Mouse (Mus musculus) limb, embryonic 10.5 days (tissue): ENCODE data around the gene Gpbp1. TPM values are rescaled to one million over a fixed set of nuclear protein-coding genes. Genes with fewer than 3 reads are reported as not detected.
A peak's percentile ranks its signal among the peaks of the same experiment; 100 is the strongest.

Source experiments
- DNase-seq: peaks from one replicate; pipeline ENCODE4 v3.0.0-alpha.2; 2017; ENCODE audit warnings: low spot score
- H3K27ac ChIP-seq: fragments of 300-500 bp; sonication (generic); 2 replicates; pipeline ENCODE4 v1.5.1; 2016; ENCODE audit warnings: mild to moderate bottlenecking
- H3K27me3 ChIP-seq: fragments of 300-500 bp; sonication (generic); 2 replicates; pipeline ENCODE4 v1.6.1; 2016; ENCODE audit warnings: low read depth, mild to moderate bottlenecking; ENCODE audit not compliant: poor library complexity, severe bottlenecking
- H3K36me3 ChIP-seq: fragments of 300-500 bp; sonication (generic); 2 replicates; pipeline ENCODE4 v1.6.1; 2016; ENCODE audit warnings: mild to moderate bottlenecking, moderate library complexity
- H3K4me1 ChIP-seq: fragments of 300-500 bp; sonication (generic); 2 replicates; pipeline ENCODE4 v1.6.1; 2016
- H3K4me3 ChIP-seq: fragments of 300-500 bp; sonication (generic); 2 replicates; pipeline ENCODE4 v1.5.1; 2016; ENCODE audit warnings: mild to moderate bottlenecking, moderate library complexity
- H3K9me3 ChIP-seq: fragments of 300-500 bp; sonication (generic); replicated peaks from 2 replicates; pipeline ENCODE4 v1.6.1; 2016; ENCODE audit warnings: mild to moderate bottlenecking
- WGBS: fragments of 180-500 bp; shearing (Covaris S2); methylation state at CpG from one replicate; pipeline ENCODE4 v1.1.7; 2016; 5-methylcytosine and 5-hydroxymethylcytosine counted together
- polyA plus RNA-seq: library from polyadenylated mRNA; unstranded; fragments of >200 nt; fragmentation: Nextera tagmentation; extraction: Ambion mirVana; gene quantifications from 2 replicates; pipeline ENCODE4 v1.2.1, GENCODE M21; 2016

The Gpbp1 gene
- polyA plus RNA-seq, 1 experiment from 2014 or later = 95.4 TPM

DNA sequence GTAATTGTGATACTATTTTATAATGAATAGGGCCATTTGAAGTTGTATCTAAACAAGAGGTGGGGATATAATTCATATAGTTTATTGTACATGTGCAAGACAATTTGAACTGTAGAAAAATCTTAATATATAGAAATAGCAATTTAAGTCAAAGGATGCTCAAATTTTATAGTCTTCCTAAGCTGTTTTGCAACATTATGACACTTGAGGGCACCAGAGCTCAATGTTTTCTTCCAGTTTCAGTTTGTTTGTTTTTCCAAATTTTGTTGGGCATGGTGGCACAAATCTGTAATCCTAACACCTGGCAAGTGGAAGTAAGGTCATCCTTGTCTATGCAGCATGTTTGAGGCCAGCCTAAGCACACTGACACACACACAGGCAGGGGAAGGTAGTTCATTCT, 68.6 kb downstream of the Gpbp1 start:
- Histone ChIP-seq H3K9me3 (no peaks in the 10 kb centered on the region), H3K36me3 (peaks cover 21% of the 10 kb centered on the region), H3K4me3 (no peak overlapping the region), H3K4me1 (no peaks in the 10 kb centered on the region), H3K27me3 (no peaks in the 10 kb centered on the region), H3K27ac (no peak overlapping the region)
- no peak for DNase-seq

DNA sequence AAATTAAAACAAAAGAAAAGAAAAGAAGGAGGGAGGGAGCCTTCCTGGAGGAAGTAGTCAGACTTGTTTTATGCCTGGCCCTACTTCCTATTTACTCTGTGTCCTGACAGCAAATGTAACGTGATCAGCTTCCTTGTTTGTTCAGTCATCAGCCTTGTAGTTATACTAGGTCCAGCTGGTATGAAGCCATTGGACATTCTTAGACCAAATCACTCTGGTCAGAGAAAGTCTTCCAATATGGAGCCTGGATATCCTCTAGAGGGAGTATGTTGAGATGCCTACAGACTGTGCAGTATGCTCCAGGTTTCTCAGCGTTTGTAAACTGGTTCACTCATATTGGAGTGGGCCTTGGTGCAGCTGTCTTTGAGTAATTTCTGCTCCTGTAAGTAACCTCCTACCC, 71.8 kb downstream of the Gpbp1 start:
- Histone ChIP-seq H3K4me1 (no peaks in the 10 kb centered on the region), H3K27me3 (no peaks in the 10 kb centered on the region), H3K9me3 (no peaks in the 10 kb centered on the region), H3K4me3 (no peak overlapping the region), H3K36me3 (peaks cover 9% of the 10 kb centered on the region), H3K27ac (no peak overlapping the region)
- DNase-seq = no peak
- 71% methylated on average over 2 of the region's 2 CpGs for WGBS

DNA sequence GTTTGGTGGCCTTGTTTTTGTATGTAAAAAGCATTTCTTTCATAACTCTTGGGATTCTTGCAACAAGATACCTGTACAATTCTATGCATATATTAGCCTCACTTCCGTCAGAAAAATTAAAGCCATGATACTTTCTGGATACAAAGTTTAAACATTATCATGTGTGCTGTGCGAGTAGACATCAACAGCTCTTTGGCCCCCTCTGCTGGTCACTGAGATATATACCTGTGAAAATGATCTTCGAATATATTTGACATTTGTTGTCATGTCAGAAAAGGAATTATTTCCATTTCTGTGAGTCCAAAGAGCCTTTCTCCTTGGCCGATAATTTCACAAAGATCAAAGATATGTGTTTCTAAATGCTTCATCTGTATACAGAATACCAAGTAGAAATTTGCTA, 76.8 kb downstream of the Gpbp1 start:
- peak; percentile 60 for DNase-seq
- Histone ChIP-seq H3K4me1 (peaks cover 17% of the 10 kb centered on the region), H3K9me3 (no peaks in the 10 kb centered on the region), H3K4me3 (no peak overlapping the region), H3K36me3 (no peaks in the 10 kb centered on the region), H3K27ac (no peak overlapping the region), H3K27me3 (no peaks in the 10 kb centered on the region)
- 41% methylated on average over 4 of the region's 4 CpGs for WGBS

DNA sequence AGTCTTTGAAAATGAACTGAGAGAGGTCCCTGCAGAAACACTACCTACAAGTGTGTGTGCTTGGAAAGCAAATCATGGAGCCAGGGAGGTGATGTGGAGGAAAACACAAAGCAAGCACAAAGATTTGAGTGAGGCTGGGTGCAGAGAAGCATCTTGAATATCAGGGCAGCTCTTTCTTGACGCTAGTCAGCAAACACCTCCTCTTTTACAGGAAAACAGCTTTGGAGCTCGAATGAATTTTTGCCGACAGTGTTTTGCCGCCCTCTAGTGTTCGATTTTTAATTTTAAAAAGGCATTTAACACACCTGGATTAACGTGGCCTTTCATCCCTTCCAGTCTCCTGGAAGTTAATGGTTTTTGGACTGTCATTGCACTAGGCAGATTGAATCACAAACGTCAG, 79.1 kb downstream of the Gpbp1 start:
- Histone ChIP-seq H3K4me3 (no peak overlapping the region), H3K27me3 (no peaks in the 10 kb centered on the region), H3K27ac (no peak overlapping the region; the same call in 1 of the 2 replicates), H3K36me3 (no peaks in the 10 kb centered on the region), H3K9me3 (no peaks in the 10 kb centered on the region), H3K4me1 (peaks cover 17% of the 10 kb centered on the region)
- DNase-seq = no peak
- 5% methylated on average over 7 of the region's 7 CpGs for WGBS

DNA sequence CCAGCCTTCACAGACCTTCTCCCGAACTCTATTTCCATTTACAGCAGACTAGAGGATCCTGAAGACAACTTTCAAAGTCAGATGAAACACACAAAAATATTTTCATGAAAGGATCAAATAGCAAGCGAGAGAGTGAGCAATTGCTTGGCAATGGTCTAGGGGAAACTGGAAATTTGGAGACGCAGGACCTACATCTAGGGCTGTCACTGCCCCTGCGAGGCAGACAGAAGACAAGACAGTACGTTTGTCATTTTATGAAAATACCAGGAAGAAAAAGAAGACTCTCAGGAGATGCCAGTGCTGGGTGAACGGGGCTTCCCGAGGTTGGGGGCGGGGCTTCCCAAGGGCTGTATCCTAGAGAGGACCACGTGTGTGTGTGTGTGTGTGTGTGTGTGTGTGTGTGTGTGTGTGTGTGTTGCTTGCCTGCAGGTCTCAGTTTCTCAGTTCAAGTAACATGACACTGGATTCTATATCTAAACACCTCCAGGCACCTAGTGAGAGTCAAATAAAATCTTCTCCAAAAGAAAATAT, 83.0 kb downstream of the Gpbp1 start:
- Histone ChIP-seq H3K4me3 (no peak overlapping the region), H3K4me1 (peaks cover 17% of the 10 kb centered on the region), H3K36me3 (no peaks in the 10 kb centered on the region), H3K27ac (no peak overlapping the region), H3K27me3 (no peaks in the 10 kb centered on the region), H3K9me3 (no peaks in the 10 kb centered on the region)
- WGBS = 72% methylated on average over 9 of the region's 9 CpGs
- no peak for DNase-seq

DNA sequence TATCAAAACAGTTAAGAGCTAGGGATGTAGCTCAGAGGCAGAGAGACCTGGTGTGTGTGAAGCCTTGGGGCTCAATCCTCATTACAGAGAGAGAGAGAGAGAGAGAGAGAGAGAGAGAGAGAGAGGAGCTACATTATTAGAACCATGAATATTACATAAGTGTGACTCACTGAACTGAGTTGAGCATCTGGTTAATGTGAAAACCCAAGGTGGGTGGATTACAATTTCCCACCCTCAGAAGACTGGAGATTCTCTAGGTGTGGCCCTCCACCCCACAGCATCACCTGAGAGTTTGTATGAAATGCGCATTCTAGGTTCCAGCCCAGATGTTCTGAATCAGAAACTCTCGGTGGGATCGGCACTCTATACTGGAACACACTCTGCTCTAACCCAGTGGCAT, 84.0 kb downstream of the Gpbp1 start:
- DNase-seq = no peak
- H3K27ac ChIP-seq = no peak overlapping the region
- H3K4me1 ChIP-seq = peaks cover 17% of the 10 kb centered on the region
- H3K9me3 ChIP-seq = no peaks in the 10 kb centered on the region
- no peak overlapping the region for H3K4me3 ChIP-seq
- no peaks in the 10 kb centered on the region for H3K36me3 ChIP-seq
- H3K27me3 ChIP-seq = no peaks in the 10 kb centered on the region
- WGBS = 94% methylated on average over 3 of the region's 3 CpGs

DNA sequence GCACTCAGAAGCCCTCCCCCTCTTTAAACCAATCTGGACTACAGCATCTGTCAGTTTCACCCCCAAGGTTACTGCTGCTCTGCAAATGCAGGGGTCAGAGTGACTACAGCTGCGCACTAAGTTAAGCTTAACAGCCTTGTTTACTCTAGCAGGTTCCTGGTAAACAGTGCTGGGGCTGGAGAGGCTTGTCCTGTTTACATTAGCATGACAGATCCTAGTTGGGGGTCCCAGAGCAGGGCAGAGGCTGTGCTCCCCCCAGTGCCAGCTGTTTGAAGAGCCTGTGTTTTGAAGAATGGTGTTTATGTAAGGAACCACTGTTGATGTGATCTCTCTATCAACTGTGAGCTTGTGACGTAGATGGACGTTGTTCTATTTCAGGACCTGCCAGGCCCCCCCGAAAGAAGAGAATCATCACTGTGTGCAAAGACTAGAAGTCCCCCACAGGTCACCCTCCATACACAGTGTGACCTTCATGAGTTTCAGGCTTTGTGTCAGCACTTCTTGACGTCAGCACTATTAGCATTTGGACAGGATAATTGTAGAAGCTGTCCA, 92.2 kb downstream of the Gpbp1 start:
- Histone ChIP-seq H3K4me1 (peaks cover 14% of the 10 kb centered on the region), H3K9me3 (no peaks in the 10 kb centered on the region), H3K36me3 (no peaks in the 10 kb centered on the region), H3K27ac (no peak overlapping the region), H3K27me3 (peaks cover 5% of the 10 kb centered on the region), H3K4me3 (no peak overlapping the region)
- DNase-seq = no peak
- WGBS = 22% methylated on average over 5 of the region's 5 CpGs

DNA sequence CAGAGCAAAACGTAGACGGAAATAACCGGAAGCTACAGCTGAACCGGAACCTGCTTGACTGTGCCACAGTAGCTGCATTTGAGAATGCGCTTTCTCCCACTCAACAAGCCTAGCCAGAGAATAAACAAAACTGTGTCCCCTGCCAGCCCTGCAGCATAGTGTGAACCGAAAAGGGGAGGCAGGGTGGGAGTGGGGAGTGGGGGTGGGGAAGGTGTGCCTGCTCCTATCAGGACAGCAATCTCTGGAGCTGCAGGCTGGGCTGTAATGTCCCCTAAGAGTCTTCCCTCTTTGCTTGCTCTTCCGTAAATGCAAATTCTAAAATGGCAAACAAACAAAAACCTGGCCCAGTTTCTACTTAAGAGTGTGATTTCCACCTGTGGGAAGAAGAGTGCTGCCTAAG, 92.8 kb downstream of the Gpbp1 start:
- Histone ChIP-seq H3K4me1 (peaks cover 14% of the 10 kb centered on the region), H3K4me3 (no peak overlapping the region), H3K9me3 (no peaks in the 10 kb centered on the region), H3K36me3 (no peaks in the 10 kb centered on the region), H3K27ac (no peak overlapping the region), H3K27me3 (peaks cover 5% of the 10 kb centered on the region)
- WGBS = 46% methylated on average over 7 of the region's 7 CpGs
- no peak for DNase-seq

DNA sequence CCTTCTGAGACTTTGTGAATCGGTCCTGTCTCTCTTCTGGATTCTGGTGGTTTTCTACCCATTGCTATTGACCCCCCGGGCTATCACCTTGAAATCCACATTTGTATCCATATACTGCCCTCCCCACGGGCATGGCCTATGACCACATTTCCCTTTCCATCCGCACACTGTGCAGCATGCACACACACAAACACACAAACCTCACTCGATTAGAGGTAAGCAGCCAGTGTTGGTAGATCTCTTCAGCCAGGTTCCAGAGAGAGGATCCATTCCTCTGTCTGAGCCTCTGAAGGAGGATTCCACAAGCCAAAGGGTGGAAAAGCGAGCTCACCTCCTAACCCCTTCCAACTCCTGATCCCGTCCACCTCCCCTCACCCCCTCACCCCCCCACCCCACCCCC, 94.4 kb downstream of the Gpbp1 start:
- WGBS = 90% methylated on average over 7 of the region's 7 CpGs
- no peaks in the 10 kb centered on the region for H3K9me3 ChIP-seq
- H3K4me1 ChIP-seq = peaks cover 14% of the 10 kb centered on the region
- peaks cover 5% of the 10 kb centered on the region for H3K27me3 ChIP-seq
- no peak overlapping the region for H3K4me3 ChIP-seq
- no peak for DNase-seq
- H3K36me3 ChIP-seq = no peaks in the 10 kb centered on the region
- H3K27ac ChIP-seq = no peak overlapping the region

DNA sequence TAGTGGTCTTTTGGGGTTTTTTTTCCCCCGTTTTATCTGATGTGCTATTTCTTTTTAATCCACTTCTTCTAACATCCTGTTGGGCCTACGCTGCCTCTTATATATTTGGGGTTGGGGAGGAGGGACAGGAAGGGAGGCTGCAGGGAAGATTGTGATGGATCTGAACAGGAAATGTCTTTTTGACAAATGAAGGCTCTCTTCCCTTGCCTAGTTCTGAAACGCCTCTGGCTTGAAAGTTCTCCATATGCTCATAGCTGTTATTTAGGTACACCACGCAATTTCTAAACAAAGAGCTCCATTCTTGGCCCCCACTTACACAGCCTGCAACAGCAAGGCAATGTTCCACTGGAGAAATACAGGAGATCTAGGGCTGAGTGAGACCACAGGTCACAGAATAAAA, 95.0 kb downstream of the Gpbp1 start:
- peaks cover 5% of the 10 kb centered on the region for H3K27me3 ChIP-seq
- no peak for DNase-seq

DNA sequence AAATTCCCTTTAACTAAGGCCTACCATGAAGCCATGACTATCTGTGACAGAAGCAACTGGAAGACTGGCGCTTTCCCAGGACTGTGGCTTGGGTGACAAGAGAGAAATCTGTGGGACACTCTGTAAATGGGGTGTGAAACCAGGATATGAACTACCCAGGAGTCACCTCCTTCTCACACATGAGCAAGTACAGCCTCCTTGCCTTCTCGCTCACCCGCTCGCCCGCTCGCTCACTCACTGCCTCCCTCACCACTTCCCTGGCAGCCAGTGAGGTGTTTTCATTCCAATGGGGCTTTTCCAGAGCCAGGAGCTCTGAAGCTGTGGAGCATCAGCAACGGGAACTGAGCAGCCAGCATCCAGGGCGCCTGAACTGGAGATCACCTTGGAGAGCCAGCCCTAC, 95.6 kb downstream of the Gpbp1 start:
- Histone ChIP-seq H3K4me1 (peaks cover 14% of the 10 kb centered on the region), H3K27me3 (peaks cover 5% of the 10 kb centered on the region), H3K27ac (no peak overlapping the region), H3K9me3 (no peaks in the 10 kb centered on the region), H3K4me3 (no peak overlapping the region), H3K36me3 (no peaks in the 10 kb centered on the region)
- DNase-seq = no peak
- WGBS = 79% methylated on average over 8 of the region's 8 CpGs

More for the DNA sequence above, 95.0 kb downstream of the Gpbp1 start:
- H3K9me3 ChIP-seq = no peaks in the 10 kb centered on the region
- peaks cover 14% of the 10 kb centered on the region for H3K4me1 ChIP-seq
- 57% methylated on average over 4 of the region's 4 CpGs for WGBS
- H3K36me3 ChIP-seq = no peaks in the 10 kb centered on the region
- no peak overlapping the region for H3K4me3 ChIP-seq
- H3K27ac ChIP-seq = no peak overlapping the region

DNA sequence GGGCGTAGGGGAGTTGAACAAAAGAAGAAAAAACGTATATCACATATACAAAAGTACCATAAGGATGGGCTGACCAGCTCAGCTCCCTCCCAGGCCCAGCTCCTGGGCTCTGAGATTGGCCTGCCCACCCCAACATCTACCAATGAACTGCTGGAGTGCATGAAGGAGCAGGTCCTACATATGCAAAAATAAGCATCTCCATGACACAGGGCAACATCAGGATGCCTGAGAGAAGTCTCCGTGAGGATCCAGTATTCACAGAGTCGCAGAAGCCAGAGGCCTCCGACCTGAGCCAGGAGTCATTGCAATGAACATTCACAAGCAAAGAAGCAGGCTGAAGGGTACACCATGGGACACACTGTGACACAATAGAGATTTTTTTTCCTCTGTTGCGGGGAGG, 96.5 kb downstream of the Gpbp1 start:
- Histone ChIP-seq H3K36me3 (no peaks in the 10 kb centered on the region), H3K27ac (no peak overlapping the region), H3K27me3 (peaks cover 5% of the 10 kb centered on the region), H3K4me3 (no peak overlapping the region), H3K4me1 (peaks cover 14% of the 10 kb centered on the region), H3K9me3 (no peaks in the 10 kb centered on the region)
- no peak for DNase-seq
- WGBS = 70% methylated on average over 6 of the region's 6 CpGs

DNA sequence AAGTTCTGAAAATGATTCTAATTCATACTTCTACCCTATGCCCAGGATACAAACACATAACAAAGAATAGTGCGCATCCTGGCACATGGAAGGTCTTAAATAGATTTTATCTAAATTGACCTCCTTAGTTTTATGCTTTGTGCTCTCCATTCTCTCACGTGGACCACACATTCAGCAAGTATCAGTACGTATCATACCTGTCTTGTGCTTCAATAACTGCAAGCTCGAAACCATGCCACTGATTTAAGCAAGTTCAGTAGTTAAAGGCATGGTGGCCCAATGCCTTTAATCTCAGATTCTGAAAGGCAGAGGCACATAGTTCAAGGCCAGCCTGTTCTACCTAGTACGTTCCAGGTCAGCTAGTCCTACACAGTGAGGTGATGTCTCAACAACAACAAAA, 98.5 kb downstream of the Gpbp1 start:
- WGBS = 88% methylated on average over 5 of the region's 5 CpGs
- Histone ChIP-seq H3K9me3 (no peaks in the 10 kb centered on the region), H3K4me1 (no peaks in the 10 kb centered on the region)

DNA sequence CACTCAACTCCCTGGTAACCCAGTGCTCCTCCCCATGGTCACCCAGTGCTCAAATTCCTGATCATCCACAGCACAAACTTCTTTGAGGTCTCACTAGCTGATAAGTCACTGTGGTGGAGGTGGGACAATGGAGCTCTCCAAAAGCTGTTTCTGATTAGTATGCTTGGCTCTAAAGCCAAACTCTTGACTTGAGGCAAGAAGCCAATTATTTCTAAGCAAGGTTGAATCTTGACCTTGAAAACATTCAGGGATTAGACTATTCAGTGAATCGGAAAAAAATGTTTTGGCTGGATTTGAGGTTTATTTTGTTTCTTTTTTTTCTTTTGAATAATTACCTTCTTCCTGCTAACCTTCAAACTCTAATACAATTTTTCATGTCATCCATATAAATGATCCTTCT, 98.9 kb downstream of the Gpbp1 start:
- DNase-seq = no peak
- Histone ChIP-seq H3K4me3 (no peak overlapping the region), H3K9me3 (no peaks in the 10 kb centered on the region), H3K4me1 (no peaks in the 10 kb centered on the region), H3K36me3 (no peaks in the 10 kb centered on the region), H3K27me3 (peaks cover 5% of the 10 kb centered on the region), H3K27ac (no peak overlapping the region)
- WGBS = 82% methylated on average over 1 of the region's 1 CpGs

More for the DNA sequence above, 98.5 kb downstream of the Gpbp1 start:
- no peak overlapping the region for H3K4me3 ChIP-seq
- H3K36me3 ChIP-seq = no peaks in the 10 kb centered on the region
- H3K27me3 ChIP-seq = peaks cover 5% of the 10 kb centered on the region
- H3K27ac ChIP-seq = no peak overlapping the region
- no peak for DNase-seq
